Mouse (Mus musculus) frontal cortex, adult (tissue): Measurements from ENCODE around the gene Dab1.

Experiments
- ATAC-seq: cut with Nextera tagmentation; 2 replicates; pipeline ENCODE4 v1.9.2; 2017; ENCODE audit warnings: mild to moderate bottlenecking, moderate library complexity, mixed read lengths; ENCODE audit not compliant: low TSS enrichment

The Dab1 gene

GRCm38 (mm10) chr4:104668061-104668460, 1048.9 kb downstream of the Dab1 start:
- no peak for ATAC-seq

- ATAC-seq, result no peak
These were observed 1050.2 kb downstream of the Dab1 start for GRCm38 (mm10) chr4:104669406-104669805.

GRCm38 (mm10) chr4:104670741-104671140, 1051.6 kb downstream of the Dab1 start:
- no peak for ATAC-seq

GRCm38 (mm10) chr4:104673317-104673716, 1054.2 kb downstream of the Dab1 start:
- no peak for ATAC-seq

- ATAC-seq, result no peak
These were observed 1055.5 kb downstream of the Dab1 start for GRCm38 (mm10) chr4:104674706-104675105.

- peak; percentile 79 for ATAC-seq
These were observed 1059.1 kb downstream of the Dab1 start for GRCm38 (mm10) chr4:104678234-104678633.

- no peak; the same call in 1 of the 2 replicates for ATAC-seq
These were observed 1061.3 kb downstream of the Dab1 start for GRCm38 (mm10) chr4:104680475-104680874.

GRCm38 (mm10) chr4:104686137-104686809, 1067.1 kb downstream of the Dab1 start:
- ATAC-seq, result 0 out of 2 replicates have a peak, but pooled peaks have one; percentile 22

GRCm38 (mm10) chr4:104689047-104689446, 1069.9 kb downstream of the Dab1 start:
- ATAC-seq, result no peak

- ATAC-seq, result peak; percentile 53
These were observed 1071.9 kb downstream of the Dab1 start for GRCm38 (mm10) chr4:104691026-104691425.

GRCm38 (mm10) chr4:104694188-104694587, 1075.0 kb downstream of the Dab1 start:
- no peak for ATAC-seq

GRCm38 (mm10) chr4:104696522-104696921, 1077.4 kb downstream of the Dab1 start:
- ATAC-seq, result peak; percentile 76

GRCm38 (mm10) chr4:104697703-104698102, 1078.5 kb downstream of the Dab1 start:
- ATAC-seq, result no peak

GRCm38 (mm10) chr4:104705664-104706645, 1086.8 kb downstream of the Dab1 start:
- ATAC-seq, result peak; percentile 51

GRCm38 (mm10) chr4:104712338-104713083, 1093.4 kb downstream of the Dab1 start:
- no peak for ATAC-seq

GRCm38 (mm10) chr4:104714925-104715519, 1095.9 kb downstream of the Dab1 start:
- no peak for ATAC-seq

GRCm38 (mm10) chr4:104715857-104716256, 1096.7 kb downstream of the Dab1 start:
- ATAC-seq, result no peak

- peak; percentile 55; the same call in 1 of the 2 replicates for ATAC-seq
These were observed 1097.3 kb downstream of the Dab1 start for GRCm38 (mm10) chr4:104716506-104716905.

- peak; percentile 13; the same call in 1 of the 2 replicates for ATAC-seq
These were observed 1100.0 kb downstream of the Dab1 start for GRCm38 (mm10) chr4:104718973-104719795.

GRCm38 (mm10) chr4:104723527-104724045, 1104.4 kb downstream of the Dab1 start:
- peak; percentile 87 for ATAC-seq
